Mouse (Mus musculus) heart, embryonic 16.5 days (tissue): ENCODE measurements around the gene Hdac4. TPM values are rescaled to one million over a fixed set of nuclear protein-coding genes. Genes with fewer than 3 reads are reported as not detected.

Source experiments
- ATAC-seq: fragments of 200-750 bp; cut with Nextera tagmentation; replicated peaks from 2 replicates; pipeline ENCODE4 v1.8.0; 2017; ENCODE audit warnings: moderate number of reproducible peaks; ENCODE audit not compliant: insufficient read depth, low FRiP score; ENCODE audit errors: extremely low read depth
- H3K27ac ChIP-seq: fragments of 300-500 bp; sonication (generic); 2 replicates; pipeline ENCODE4 v1.5.1; 2014; ENCODE audit warnings: mild to moderate bottlenecking, low read length, control low read depth, moderate library complexity
- H3K27me3 ChIP-seq: fragments of 300-500 bp; sonication (generic); 2 replicates; pipeline ENCODE4 v1.6.1; 2014; ENCODE audit warnings: low read length, mixed read lengths; ENCODE audit not compliant: control insufficient read depth, insufficient read depth
- H3K36me3 ChIP-seq: fragments of 300-500 bp; sonication (generic); 2 replicates; pipeline ENCODE4 v1.6.1; 2014; ENCODE audit not compliant: control insufficient read depth, insufficient read depth
- H3K4me1 ChIP-seq: fragments of 300-500 bp; sonication (generic); 2 replicates; pipeline ENCODE4 v1.6.1; 2014; ENCODE audit warnings: low read length, mixed read lengths; ENCODE audit not compliant: control insufficient read depth, insufficient read depth
- H3K4me2 ChIP-seq: fragments of 300-500 bp; sonication (generic); 2 replicates; pipeline ENCODE4 v1.6.1; 2014; ENCODE audit warnings: low read depth, mild to moderate bottlenecking, control low read depth, low read length
- H3K4me3 ChIP-seq: fragments of 300-500 bp; sonication (generic); 2 replicates; pipeline ENCODE4 v1.5.1; 2014; ENCODE audit warnings: mild to moderate bottlenecking, control low read depth, low read length
- H3K9ac ChIP-seq: fragments of 300-500 bp; sonication (generic); 2 replicates; pipeline ENCODE4 v1.6.1; 2014; ENCODE audit warnings: low read length, control low read depth
- H3K9me3 ChIP-seq: fragments of 300-500 bp; sonication (generic); replicated peaks from 2 replicates; pipeline ENCODE4 v1.6.1; 2016; ENCODE audit warnings: low read length; ENCODE audit not compliant: control insufficient read depth
- WGBS: fragments of 180-500 bp; shearing (Covaris S2); extraction: QIAGEN DNeasy Blood & Tissue Kit; methylation state at CpG from one replicate; pipeline ENCODE4 v1.1.7; 2014; 5-methylcytosine and 5-hydroxymethylcytosine counted together
- polyA plus RNA-seq: library from polyadenylated mRNA; unstranded; fragments of >200 nt; fragmentation: Nextera tagmentation; extraction: Ambion mirVana; gene quantifications from 2 replicates; pipeline ENCODE4 v1.2.1, GENCODE M21; 2015

The Hdac4 gene
- polyA plus RNA-seq, 1 experiment from 2014 or later = 18.1 TPM

DNA sequence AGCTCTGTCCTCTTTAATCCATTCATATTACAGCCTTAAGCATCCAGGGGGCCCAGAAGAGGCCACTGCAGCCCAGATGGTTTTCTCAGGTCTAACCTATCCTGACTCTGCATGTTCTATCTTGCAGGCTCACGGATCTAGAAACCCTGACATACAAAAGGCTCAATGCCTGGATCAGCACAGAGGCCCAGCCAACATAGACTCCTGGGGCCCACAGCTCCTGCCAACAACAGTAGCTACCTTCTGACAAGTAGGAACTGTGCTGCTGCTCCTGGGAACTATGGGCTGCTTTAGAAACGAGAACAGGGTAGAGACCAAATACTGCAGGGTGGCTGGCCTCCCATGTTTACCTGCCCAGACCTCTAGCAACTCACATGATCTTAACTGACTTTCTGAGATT is 83.9 kb downstream of the Hdac4 start:
- ATAC-seq = no peak
- peaks cover 42% of the 10 kb centered on the region for H3K4me1 ChIP-seq
- H3K9me3 ChIP-seq = no peaks in the 10 kb centered on the region
- H3K4me2 ChIP-seq = no peak overlapping the region
- H3K27ac ChIP-seq = no peak overlapping the region
- no peak overlapping the region for H3K4me3 ChIP-seq
- no peak overlapping the region for H3K9ac ChIP-seq
- H3K36me3 ChIP-seq = no peaks in the 10 kb centered on the region
- 53% methylated on average over 2 of the region's 2 CpGs for WGBS
- no peaks in the 10 kb centered on the region for H3K27me3 ChIP-seq

DNA sequence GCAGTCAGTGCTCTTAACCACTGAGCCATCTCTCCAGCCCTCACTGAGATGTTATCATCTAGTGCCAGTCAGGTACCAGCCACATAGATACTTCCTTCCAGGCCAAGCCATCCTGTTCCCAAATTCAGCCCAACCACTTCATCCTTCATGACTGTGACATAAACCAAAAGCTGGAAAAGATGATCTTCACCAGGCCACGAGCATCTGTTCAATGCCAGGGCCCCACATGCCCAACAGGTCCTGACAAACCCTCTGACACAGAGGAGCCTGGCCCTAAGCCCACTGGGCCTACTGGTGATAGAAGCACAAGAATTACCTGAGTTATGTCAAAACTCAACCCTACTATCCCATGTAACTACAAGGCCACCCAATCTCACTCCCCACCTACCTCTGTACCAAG is 84.5 kb downstream of the Hdac4 start:
- no peak for ATAC-seq
- peaks cover 37% of the 10 kb centered on the region for H3K4me1 ChIP-seq

DNA sequence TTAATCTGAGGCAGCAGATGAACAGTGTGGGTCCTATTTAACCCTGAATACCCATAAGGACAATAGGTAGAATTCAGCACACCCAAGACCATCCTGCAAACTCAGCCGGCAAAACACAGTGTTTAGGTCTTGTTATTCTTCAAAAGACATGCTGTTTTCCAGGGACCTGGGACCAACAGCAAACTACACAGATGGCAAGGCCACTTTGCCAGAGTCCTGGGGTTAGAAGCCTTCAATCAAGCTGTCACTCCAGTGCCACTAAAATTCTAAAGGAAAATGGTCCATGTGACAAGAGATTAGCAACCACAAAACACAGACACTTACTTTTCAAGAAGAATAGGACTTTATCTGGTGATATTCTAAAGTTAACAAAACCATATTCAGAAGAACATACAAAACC is 86.3 kb downstream of the Hdac4 start:
- Histone ChIP-seq H3K4me3 (no peak overlapping the region), H3K36me3 (no peaks in the 10 kb centered on the region), H3K9ac (no peak overlapping the region), H3K4me1 (peaks cover 29% of the 10 kb centered on the region), H3K27me3 (no peaks in the 10 kb centered on the region), H3K27ac (no peak overlapping the region), H3K4me2 (no peak overlapping the region), H3K9me3 (no peaks in the 10 kb centered on the region)
- WGBS = 80% methylated on average over 1 of the region's 1 CpGs
- no peak for ATAC-seq

More for the DNA sequence above, 84.5 kb downstream of the Hdac4 start:
- Histone ChIP-seq H3K9ac (no peak overlapping the region), H3K4me3 (no peak overlapping the region), H3K4me2 (no peak overlapping the region), H3K9me3 (no peaks in the 10 kb centered on the region), H3K27me3 (no peaks in the 10 kb centered on the region), H3K36me3 (no peaks in the 10 kb centered on the region), H3K27ac (no peak overlapping the region)
- 74% methylated on average over 1 of the region's 1 CpGs for WGBS

DNA sequence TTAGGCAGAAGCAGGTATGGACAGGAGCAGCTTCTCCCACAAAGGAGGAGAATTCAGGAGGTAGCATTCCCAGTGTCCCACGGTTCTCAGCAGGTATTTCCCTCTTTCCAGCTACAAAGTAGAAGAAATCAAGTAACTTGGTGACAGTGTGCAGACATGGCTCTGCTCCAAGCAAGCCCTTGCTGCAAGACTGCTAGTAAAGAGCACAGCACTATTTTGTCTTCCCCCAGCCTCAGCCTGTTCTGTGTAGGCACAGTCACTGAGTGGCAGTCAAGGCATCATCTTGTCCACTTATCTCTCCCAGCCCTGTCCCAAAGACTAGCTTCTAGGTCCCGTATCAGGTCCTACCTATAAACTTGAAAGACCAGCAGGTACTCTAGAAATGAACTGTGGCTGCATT is 86.9 kb downstream of the Hdac4 start:
- Histone ChIP-seq H3K4me2 (no peak overlapping the region), H3K36me3 (no peaks in the 10 kb centered on the region), H3K4me3 (no peak overlapping the region), H3K9me3 (no peaks in the 10 kb centered on the region), H3K9ac (no peak overlapping the region), H3K27ac (no peak overlapping the region), H3K27me3 (no peaks in the 10 kb centered on the region), H3K4me1 (peaks cover 24% of the 10 kb centered on the region)
- no peak for ATAC-seq
- 51% methylated on average over 2 of the region's 2 CpGs for WGBS

DNA sequence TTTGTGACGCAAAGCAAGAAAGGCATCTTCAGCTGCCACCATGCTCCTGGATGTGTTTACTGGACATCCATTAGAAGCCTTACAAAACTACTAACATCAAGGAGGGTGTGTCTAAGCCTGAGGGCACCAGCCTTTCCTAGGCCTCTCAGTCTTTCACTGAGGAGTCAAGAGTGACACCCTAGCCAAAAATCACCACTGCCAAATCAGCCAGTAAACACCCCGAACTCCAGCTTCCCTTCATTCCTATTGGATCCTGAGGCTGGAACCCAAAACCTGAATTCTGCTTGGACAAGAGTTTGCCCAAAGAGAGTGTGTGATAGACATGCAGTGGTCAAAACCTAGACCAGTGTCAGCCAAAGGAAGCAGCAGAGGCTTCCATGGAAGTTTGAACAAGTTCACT is 87.5 kb downstream of the Hdac4 start:
- ATAC-seq = no peak
- H3K9me3 ChIP-seq = no peaks in the 10 kb centered on the region
- no peak overlapping the region for H3K4me3 ChIP-seq
- H3K9ac ChIP-seq = no peak overlapping the region
- H3K4me1 ChIP-seq = peaks cover 22% of the 10 kb centered on the region
- WGBS = 87% methylated on average over 2 of the region's 2 CpGs
- no peak overlapping the region for H3K27ac ChIP-seq
- H3K4me2 ChIP-seq = no peak overlapping the region
- H3K36me3 ChIP-seq = no peaks in the 10 kb centered on the region
- H3K27me3 ChIP-seq = no peaks in the 10 kb centered on the region

DNA sequence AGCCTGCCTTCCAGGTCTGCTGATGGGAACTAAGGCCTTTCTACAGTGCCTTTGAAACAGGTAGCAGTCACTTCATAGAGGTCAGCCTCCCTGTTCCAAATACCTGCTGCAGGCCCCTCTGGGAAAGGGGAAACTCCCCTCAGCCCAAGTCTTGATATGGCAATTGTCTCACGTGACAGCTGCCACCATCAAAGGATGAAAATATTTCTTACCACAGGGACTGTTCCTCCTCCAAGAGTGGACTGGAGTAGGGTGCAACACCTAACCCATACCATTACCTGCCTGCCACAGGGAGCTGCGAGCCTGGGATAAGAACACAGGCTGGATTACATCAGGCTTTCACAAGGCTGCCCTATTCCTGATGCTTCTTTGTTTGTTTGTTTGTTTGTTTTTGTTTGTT is 88.0 kb downstream of the Hdac4 start:
- no peak overlapping the region for H3K9ac ChIP-seq
- peaks cover 21% of the 10 kb centered on the region for H3K4me1 ChIP-seq
- no peak overlapping the region for H3K27ac ChIP-seq
- H3K36me3 ChIP-seq = no peaks in the 10 kb centered on the region
- 74% methylated on average over 2 of the region's 2 CpGs for WGBS
- no peak for ATAC-seq
- no peak overlapping the region for H3K4me2 ChIP-seq
- H3K27me3 ChIP-seq = no peaks in the 10 kb centered on the region
- no peaks in the 10 kb centered on the region for H3K9me3 ChIP-seq
- H3K4me3 ChIP-seq = no peak overlapping the region

DNA sequence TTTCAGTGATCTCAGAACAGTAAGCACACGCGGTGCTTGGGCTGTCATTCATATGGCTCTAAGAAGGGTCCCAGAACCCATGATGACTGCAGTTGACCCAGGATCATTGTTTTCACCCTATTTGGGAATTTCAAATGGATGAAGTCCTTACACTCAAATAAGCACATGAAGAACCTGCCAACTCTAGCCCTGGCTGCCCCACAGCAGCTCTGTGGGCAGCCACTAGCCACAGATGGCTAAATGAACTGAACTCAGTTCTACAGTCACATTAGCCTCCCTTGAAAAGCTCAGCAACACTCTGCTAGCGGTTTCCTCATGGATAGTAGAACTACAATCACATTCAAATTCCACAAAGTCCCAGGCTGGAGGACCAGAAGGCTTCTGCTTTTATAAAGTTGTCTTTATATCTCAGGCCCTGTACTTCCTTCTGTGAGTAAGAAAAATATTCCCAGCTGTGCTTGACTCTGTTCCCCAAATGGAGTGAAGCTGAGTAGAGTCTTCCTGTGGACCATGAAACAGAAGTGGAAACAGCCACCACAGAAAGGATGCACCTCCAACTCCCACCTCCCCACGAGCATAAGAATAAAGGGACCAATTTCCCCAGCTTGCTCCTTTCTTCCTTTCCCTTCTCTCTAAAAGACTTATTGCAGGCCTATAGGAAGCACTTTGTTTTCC is 88.9 kb downstream of the Hdac4 start:
- Histone ChIP-seq H3K9ac (no peak overlapping the region), H3K4me3 (no peak overlapping the region), H3K27ac (no peak overlapping the region), H3K27me3 (no peaks in the 10 kb centered on the region), H3K4me1 (peaks cover 20% of the 10 kb centered on the region), H3K9me3 (no peaks in the 10 kb centered on the region), H3K36me3 (no peaks in the 10 kb centered on the region), H3K4me2 (no peak overlapping the region)
- WGBS = 82% methylated on average over 4 of the region's 4 CpGs
- ATAC-seq = no peak

DNA sequence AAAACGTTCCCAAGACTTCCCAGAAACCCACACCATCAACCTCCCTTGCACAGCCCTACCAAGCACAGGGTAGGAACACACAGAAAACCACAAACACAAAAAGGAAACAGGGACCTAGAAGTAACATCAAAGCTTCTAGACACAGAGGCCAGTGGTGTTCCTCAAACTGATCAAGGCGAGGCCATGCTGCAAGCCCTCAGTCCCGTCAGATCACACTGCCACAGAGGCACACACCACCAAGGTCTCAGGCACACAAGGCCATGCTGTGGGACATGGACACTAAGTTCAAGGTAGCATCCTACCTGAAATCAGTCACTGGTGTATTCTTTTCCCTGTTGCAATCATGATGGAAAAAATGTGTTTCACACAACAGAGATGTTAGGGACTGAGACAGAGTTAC is 90.8 kb downstream of the Hdac4 start:
- Histone ChIP-seq H3K27me3 (no peaks in the 10 kb centered on the region), H3K9me3 (no peaks in the 10 kb centered on the region), H3K36me3 (no peaks in the 10 kb centered on the region), H3K9ac (no peak overlapping the region), H3K4me3 (no peak overlapping the region), H3K27ac (no peak overlapping the region), H3K4me2 (no peak overlapping the region), H3K4me1 (peaks cover 32% of the 10 kb centered on the region)
- no peak for ATAC-seq
- 77% methylated on average over 3 of the region's 3 CpGs for WGBS

DNA sequence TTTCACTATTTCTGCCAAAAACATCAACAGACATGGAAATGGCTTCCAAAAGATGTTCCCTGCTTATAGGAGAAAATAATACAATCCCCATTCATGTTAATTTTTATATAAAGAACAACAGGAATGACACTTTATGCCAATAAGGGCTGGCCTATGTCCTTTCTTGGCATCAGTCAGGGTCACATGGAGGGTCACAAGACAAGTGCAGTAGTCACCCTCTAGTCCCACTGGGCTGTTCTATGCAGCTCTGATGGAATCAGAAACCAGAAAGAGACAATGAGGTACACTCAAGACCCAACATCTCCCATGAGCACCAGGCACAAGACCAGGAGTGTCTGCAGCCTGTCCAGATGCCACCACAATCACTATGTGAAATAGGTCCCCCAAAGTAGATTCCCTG is 91.5 kb downstream of the Hdac4 start:
- no peaks in the 10 kb centered on the region for H3K36me3 ChIP-seq
- no peaks in the 10 kb centered on the region for H3K9me3 ChIP-seq
- no peak overlapping the region for H3K9ac ChIP-seq
- H3K4me1 ChIP-seq = peaks cover 37% of the 10 kb centered on the region
- H3K27me3 ChIP-seq = no peaks in the 10 kb centered on the region
- no peak for ATAC-seq
- H3K27ac ChIP-seq = no peak overlapping the region
- H3K4me2 ChIP-seq = no peak overlapping the region
- H3K4me3 ChIP-seq = no peak overlapping the region
